Mouse (Mus musculus) embryonic fibroblast, embryonic 13.5 days (primary cell): ENCODE measurements around the gene Vamp5.

Experiments
- CTCF ChIP-seq: IDR thresholded peaks from 2 replicates; pipeline ENCODE4 v1.5.1; 2011; ENCODE audit warnings: mild to moderate bottlenecking, control low read depth, low read length, moderate library complexity, borderline replicate concordance; ENCODE audit not compliant: insufficient read depth
- POLR2A ChIP-seq: IDR thresholded peaks from 2 replicates; pipeline ENCODE4 v1.6.1; 2011; ENCODE audit warnings: low read depth, mild to moderate bottlenecking, control low read depth, low read length, moderate library complexity

DNA sequence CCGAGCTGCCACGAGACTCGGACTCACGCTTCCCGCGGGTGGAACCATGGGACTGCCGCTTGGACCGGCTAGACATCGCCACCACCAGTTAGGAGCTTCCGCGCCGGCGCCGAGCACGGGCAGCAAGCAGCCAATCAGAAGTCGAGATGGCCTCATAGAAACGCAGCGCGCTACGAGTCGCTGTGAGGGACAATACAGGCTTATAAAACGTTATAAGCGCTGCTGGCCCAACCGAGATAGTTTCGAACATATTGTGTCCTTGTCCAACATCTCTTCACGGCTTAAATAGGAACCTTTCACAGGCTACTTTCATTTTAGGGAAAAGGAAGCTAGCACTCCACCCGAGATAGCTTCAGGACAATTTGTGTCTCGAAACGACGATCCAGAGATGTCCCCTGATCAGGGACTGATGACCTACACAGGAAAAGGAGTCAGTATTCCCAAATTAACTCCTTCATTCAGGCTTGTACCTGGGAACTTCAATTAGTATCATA lies 35.1 kb downstream of the Vamp5 start, which contains the start of gene Usp39:
- no peak for TF ChIP-seq CTCF
- peak; percentile 92 for TF ChIP-seq POLR2A
